Mouse (Mus musculus) forebrain, embryonic 10.5 days (tissue): ENCODE measurements around the gene Rsph14. TPM values are rescaled to one million over a fixed set of nuclear protein-coding genes. Genes with fewer than 3 reads are reported as not detected.

Experiments
- DNase-seq: peaks from one replicate; pipeline ENCODE4 v3.0.0-alpha.2; 2017; ENCODE audit warnings: low spot score; ENCODE audit errors: extremely low spot score
- H3K27ac ChIP-seq: fragments of 300-500 bp; sonication (generic); 2 replicates; pipeline ENCODE4 v1.5.1; 2016; ENCODE audit warnings: mild to moderate bottlenecking
- H3K27me3 ChIP-seq: fragments of 300-500 bp; sonication (generic); 2 replicates; pipeline ENCODE4 v1.6.1; 2016; ENCODE audit warnings: mild to moderate bottlenecking; ENCODE audit not compliant: poor library complexity, severe bottlenecking
- H3K36me3 ChIP-seq: fragments of 300-500 bp; sonication (generic); replicated peaks from 2 replicates; pipeline ENCODE4 v1.6.1; 2016; ENCODE audit warnings: mild to moderate bottlenecking, moderate library complexity
- H3K4me1 ChIP-seq: fragments of 300-500 bp; sonication (generic); 2 replicates; pipeline ENCODE4 v1.6.1; 2016
- H3K4me3 ChIP-seq: fragments of 300-500 bp; sonication (generic); 2 replicates; pipeline ENCODE4 v1.5.1; 2016; ENCODE audit warnings: mild to moderate bottlenecking, moderate library complexity
- H3K9me3 ChIP-seq: fragments of 300-500 bp; sonication (generic); 2 replicates; pipeline ENCODE4 v1.6.1; 2016; ENCODE audit warnings: mild to moderate bottlenecking, moderate library complexity
- WGBS: fragments of 180-500 bp; shearing (Covaris S2); methylation state at CpG from one replicate; pipeline ENCODE4 v1.1.7; 2016; 5-methylcytosine and 5-hydroxymethylcytosine counted together
- polyA plus RNA-seq: library from polyadenylated mRNA; unstranded; fragments of >200 nt; fragmentation: Nextera tagmentation; extraction: Ambion mirVana; gene quantifications from 2 replicates; pipeline ENCODE4 v1.2.1, GENCODE M21; 2016

Rsph14 gene
- polyA plus RNA-seq, 1 experiment from 2014 or later = not detected

- WGBS = 83% methylated on average over 4 of the region's 4 CpGs
- peaks cover 2% of the 10 kb centered on the region; the same call in 1 of the 2 replicates for H3K27me3 ChIP-seq
- peaks cover 3% of the 10 kb centered on the region; the same call in 1 of the 2 replicates for H3K4me1 ChIP-seq
- DNase-seq = no peak
- no peaks in the 10 kb centered on the region for H3K36me3 ChIP-seq
- no peaks in the 10 kb centered on the region for H3K9me3 ChIP-seq
- no peak overlapping the region for H3K27ac ChIP-seq
- H3K4me3 ChIP-seq = no peak overlapping the region
Observed at GRCm38 (mm10) chr10:74978056-74978455, 54.3 kb downstream of the Rsph14 start.

GRCm38 (mm10) chr10:74976429-74976828, 56.0 kb downstream of the Rsph14 start:
- Histone ChIP-seq H3K27me3 (peaks cover 2% of the 10 kb centered on the region; the same call in 1 of the 2 replicates), H3K36me3 (no peaks in the 10 kb centered on the region), H3K27ac (no peak overlapping the region), H3K4me3 (no peak overlapping the region), H3K4me1 (peaks cover 6% of the 10 kb centered on the region; the same call in 1 of the 2 replicates), H3K9me3 (no peaks in the 10 kb centered on the region)
- WGBS = 80% methylated on average over 7 of the region's 7 CpGs
- no peak for DNase-seq

GRCm38 (mm10) chr10:74975626-74976025, 56.8 kb downstream of the Rsph14 start:
- 83% methylated on average over 7 of the region's 7 CpGs for WGBS
- peaks cover 2% of the 10 kb centered on the region; the same call in 1 of the 2 replicates for H3K27me3 ChIP-seq
- no peak for DNase-seq
- no peak overlapping the region for H3K4me3 ChIP-seq
- no peaks in the 10 kb centered on the region for H3K9me3 ChIP-seq
- no peaks in the 10 kb centered on the region for H3K36me3 ChIP-seq
- no peak overlapping the region for H3K27ac ChIP-seq
- peaks cover 6% of the 10 kb centered on the region; the same call in 1 of the 2 replicates for H3K4me1 ChIP-seq

GRCm38 (mm10) chr10:74973026-74973425, 59.4 kb downstream of the Rsph14 start:
- Histone ChIP-seq H3K4me3 (no peak overlapping the region), H3K27ac (0 out of 2 replicates have a peak overlapping the region, but pooled peaks have one; percentile 11), H3K27me3 (peaks cover 15% of the 10 kb centered on the region), H3K36me3 (no peaks in the 10 kb centered on the region), H3K4me1 (peaks cover 14% of the 10 kb centered on the region), H3K9me3 (no peaks in the 10 kb centered on the region)
- no peak for DNase-seq
- WGBS = 87% methylated on average over 6 of the region's 6 CpGs

GRCm38 (mm10) chr10:74969266-74969665, 63.1 kb downstream of the Rsph14 start:
- Histone ChIP-seq H3K4me3 (no peak overlapping the region), H3K4me1 (peaks cover 34% of the 10 kb centered on the region), H3K9me3 (no peaks in the 10 kb centered on the region), H3K27ac (no peak overlapping the region), H3K27me3 (peaks cover 44% of the 10 kb centered on the region), H3K36me3 (no peaks in the 10 kb centered on the region)
- WGBS = 83% methylated on average over 2 of the region's 2 CpGs
- DNase-seq = no peak

- H3K4me1 ChIP-seq = peaks cover 33% of the 10 kb centered on the region
- 2% methylated on average over 25 of the region's 25 CpGs for whole genome bisulfite sequencing
- H3K27ac ChIP-seq = peak overlapping the region; percentile 87
- H3K27me3 ChIP-seq = peaks cover 50% of the 10 kb centered on the region
- no peak for DNase-seq
- peak overlapping the region; percentile 78 for H3K4me3 ChIP-seq
- H3K9me3 ChIP-seq = no peaks in the 10 kb centered on the region
- no peaks in the 10 kb centered on the region for H3K36me3 ChIP-seq
Observed at GRCm38 (mm10) chr10:74967651-74968267, 64.6 kb downstream of the Rsph14 start.

- peak within 1 kb of the TSS; percentile 78 for H3K4me3 ChIP-seq
- peak; percentile 94 for DNase-seq
- WGBS = under 1% methylated on average over 74 of the region's 83 CpGs
- H3K36me3 ChIP-seq = no peaks in the 10 kb centered on the region
- peak within 1 kb of the TSS; percentile 87 for H3K27ac ChIP-seq
- peaks cover 32% of the 10 kb centered on the region for H3K4me1 ChIP-seq
- H3K9me3 ChIP-seq = no peaks in the 10 kb centered on the region
- peaks cover 50% of the 10 kb centered on the region for H3K27me3 ChIP-seq
Observed at GRCm38 (mm10) chr10:74966850-74967451, 65.4 kb downstream of the Rsph14 start, which contains the start of gene Gnaz. Gene Gnaz (plus strand): TSS chr10:74967177.

GRCm38 (mm10) chr10:74964380-74964779, 68.0 kb downstream of the Rsph14 start:
- H3K4me3 ChIP-seq = no peak overlapping the region
- 85% methylated on average over 1 of the region's 1 CpGs for WGBS
- peaks cover 49% of the 10 kb centered on the region for H3K27me3 ChIP-seq
- no peak for DNase-seq
- no peaks in the 10 kb centered on the region for H3K36me3 ChIP-seq
- no peak overlapping the region for H3K27ac ChIP-seq
- no peaks in the 10 kb centered on the region for H3K9me3 ChIP-seq
- H3K4me1 ChIP-seq = peaks cover 32% of the 10 kb centered on the region

- 59% methylated on average over 9 of the region's 9 CpGs for WGBS
- no peaks in the 10 kb centered on the region for H3K27me3 ChIP-seq
- no peaks in the 10 kb centered on the region for H3K36me3 ChIP-seq
- H3K27ac ChIP-seq = no peak overlapping the region
- H3K4me1 ChIP-seq = no peaks in the 10 kb centered on the region
- DNase-seq = no peak
- H3K9me3 ChIP-seq = no peaks in the 10 kb centered on the region
- H3K4me3 ChIP-seq = no peak overlapping the region
Observed at GRCm38 (mm10) chr10:74952830-74953443, 79.4 kb downstream of the Rsph14 start.

- Histone ChIP-seq H3K4me1 (no peaks in the 10 kb centered on the region), H3K9me3 (no peaks in the 10 kb centered on the region; the same call in 1 of the 2 replicates), H3K36me3 (no peaks in the 10 kb centered on the region), H3K4me3 (no peak overlapping the region), H3K27me3 (no peaks in the 10 kb centered on the region), H3K27ac (no peak overlapping the region)
- WGBS = 92% methylated on average over 1 of the region's 1 CpGs
- DNase-seq = no peak
Observed at GRCm38 (mm10) chr10:74940795-74941194, 91.6 kb downstream of the Rsph14 start.

- H3K4me3 ChIP-seq = no peak overlapping the region
- H3K4me1 ChIP-seq = no peaks in the 10 kb centered on the region
- no peaks in the 10 kb centered on the region for H3K27me3 ChIP-seq
- H3K36me3 ChIP-seq = no peaks in the 10 kb centered on the region
- no peak overlapping the region for H3K27ac ChIP-seq
- H3K9me3 ChIP-seq = no peaks in the 10 kb centered on the region
- no peak for DNase-seq
- WGBS = 71% methylated on average over 3 of the region's 3 CpGs
Observed at GRCm38 (mm10) chr10:74939300-74939699, 93.1 kb downstream of the Rsph14 start.

GRCm38 (mm10) chr10:74938410-74938809, 94.0 kb downstream of the Rsph14 start:
- no peaks in the 10 kb centered on the region for H3K4me1 ChIP-seq
- no peaks in the 10 kb centered on the region for H3K36me3 ChIP-seq
- no peak for DNase-seq
- no peaks in the 10 kb centered on the region for H3K27me3 ChIP-seq
- H3K9me3 ChIP-seq = no peaks in the 10 kb centered on the region
- H3K4me3 ChIP-seq = no peak overlapping the region
- 75% methylated on average over 5 of the region's 5 CpGs for WGBS
- no peak overlapping the region for H3K27ac ChIP-seq
